Mouse (Mus musculus): ENCODE measurements around the gene Ipp.

The Ipp gene

DNA sequence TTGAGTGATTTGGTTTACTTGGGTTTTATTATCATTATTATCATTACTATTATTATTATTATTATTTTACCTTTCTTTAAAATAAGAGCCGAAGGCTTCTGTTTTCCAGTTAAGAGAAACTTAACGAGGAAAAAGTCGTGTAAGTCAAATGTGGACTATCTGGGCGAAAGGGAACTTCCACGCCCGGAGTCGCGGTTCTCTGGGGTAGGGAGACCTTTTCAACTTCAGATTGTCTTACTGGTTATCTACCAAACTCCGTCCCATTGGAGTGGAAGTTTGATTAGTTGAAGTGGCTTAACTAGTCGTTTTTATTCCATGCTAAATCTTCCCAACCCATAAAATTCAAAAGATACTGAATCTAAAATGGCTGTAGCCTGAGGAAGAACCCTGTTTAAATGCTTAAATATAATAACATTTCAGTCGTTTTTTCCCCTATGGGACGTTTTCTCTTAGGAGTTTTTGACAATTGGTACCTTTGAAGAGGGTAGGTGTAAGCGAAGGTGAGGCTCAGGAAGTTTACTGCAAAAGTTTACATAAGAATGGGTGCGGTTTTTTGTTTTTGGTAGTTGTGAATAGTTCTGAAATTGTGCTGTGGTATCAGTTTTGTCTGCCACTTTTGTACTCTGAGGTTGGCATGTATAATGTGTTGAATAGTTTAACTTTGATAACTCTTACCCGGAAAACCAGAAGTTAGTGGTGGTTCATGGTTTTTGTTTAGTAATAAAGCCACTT, 51.0 kb downstream of the Ipp start:
- DNase-seq: no peak

Data from cerebellum, postnatal 36 days (tissue).